Mouse (Mus musculus): ENCODE results near the gene Smarcb1.

DNA sequence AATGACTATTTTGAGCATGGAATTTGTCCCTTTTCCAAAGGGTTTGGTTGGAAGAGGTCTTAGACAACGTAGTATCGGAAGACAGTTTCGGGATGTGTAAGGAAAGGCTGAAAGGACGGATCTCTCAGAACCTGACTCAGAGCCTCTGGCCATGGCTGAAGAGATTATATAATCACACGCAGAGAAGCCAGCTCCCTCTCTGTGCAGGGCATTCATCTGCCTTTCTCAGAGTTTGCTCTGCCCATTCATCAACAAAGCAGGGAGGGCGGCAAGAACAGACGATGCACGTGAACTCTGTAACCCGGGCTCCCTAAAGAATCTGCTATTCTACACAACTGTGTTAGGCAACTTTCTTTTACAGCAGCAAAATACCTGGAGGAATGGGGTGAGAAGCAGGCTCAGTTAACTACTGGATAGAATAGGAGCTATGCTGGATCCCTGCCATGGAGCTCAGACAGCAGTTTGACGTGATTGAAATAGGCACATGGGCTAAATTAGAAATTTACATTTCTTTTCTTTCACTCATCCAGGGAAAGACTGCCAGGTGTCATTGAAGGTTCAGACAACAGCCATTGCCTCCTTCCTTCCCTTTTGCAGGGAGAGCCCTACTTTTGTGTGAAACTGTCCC is 47.8 kb downstream of the Smarcb1 start:
- TF ChIP-seq CTCF (IDR thresholded peaks at IDR 0.05; ENCODE audit: extremely low read depth, insufficient read depth, low read length), result no peak
- no peak for TF ChIP-seq POLR2A (IDR thresholded peaks at IDR 0.05; ENCODE audit: extremely low read depth, insufficient read depth, low read length)

Measured in cortical plate, adult 2 months (tissue).